Comparison of ENCODE assay signal across 8 mouse cellular contexts in genomic region chr11:19016481-19017220, GRCm38 (mm10). TPM values are rescaled to one million over a fixed set of nuclear protein-coding genes. Genes with fewer than 3 reads are reported as not detected.
A peak's percentile ranks its signal among the peaks of the same experiment; 100 is the strongest.
DNase-seq lines count a peak whose midpoint lies in the region; ATAC-seq and TF ChIP-seq lines count a peak whose summit lies in the region.

No protein-coding gene starts in this region.

- H3K27me3 ChIP-seq in kidney, embryonic 15.5 days, result 0 out of 2 replicates have a peak, but pooled peaks cover 10% of the 10 kb centered on the region
- H3K27me3 ChIP-seq in embryonic facial prominence, embryonic 14.5 days (replicated peaks; ENCODE audit: control insufficient read depth, insufficient read depth, low read length), result peaks cover 11% of the 10 kb centered on the region; the same call in 1 of the 2 replicates
- no peaks in the 10 kb centered on the region for H3K27me3 ChIP-seq in hindbrain, postnatal 0 days (ENCODE audit: insufficient read depth, low read length)
- peaks cover 3% of the 10 kb centered on the region; the same call in 1 of the 2 replicates for H3K27me3 ChIP-seq in midbrain, postnatal 0 days (ENCODE audit: insufficient read depth, low read length)

- no peaks in the 10 kb centered on the region for H3K9me3 ChIP-seq in kidney, embryonic 15.5 days (replicated peaks)
- H3K9me3 ChIP-seq in embryonic facial prominence, embryonic 14.5 days (ENCODE audit: control insufficient read depth, low read length), result no peaks in the 10 kb centered on the region
- no peaks in the 10 kb centered on the region for H3K9me3 ChIP-seq in hindbrain, postnatal 0 days (ENCODE audit: low read length)
- no peaks in the 10 kb centered on the region for H3K9me3 ChIP-seq in midbrain, postnatal 0 days (ENCODE audit: low read length)

- H3K4me2 ChIP-seq in kidney, embryonic 15.5 days, result peak overlapping the region; percentile 76
- H3K4me2 ChIP-seq in embryonic facial prominence, embryonic 14.5 days (ENCODE audit: low read depth, low read length), result peak overlapping the region; percentile 90
- H3K4me2 ChIP-seq in hindbrain, postnatal 0 days (ENCODE audit: low read depth, low read length), result peak overlapping the region; percentile 78
- peak overlapping the region; percentile 98 for H3K4me2 ChIP-seq in midbrain, postnatal 0 days (ENCODE audit: low read depth, low read length, poor library complexity, severe bottlenecking)

- peak overlapping the region; percentile 89 for H3K27ac ChIP-seq in kidney, embryonic 15.5 days
- H3K27ac ChIP-seq in embryonic facial prominence, embryonic 14.5 days (replicated peaks; ENCODE audit: low read depth, low read length), result peak overlapping the region; percentile 99
- peak overlapping the region; percentile 99 for H3K27ac ChIP-seq in hindbrain, postnatal 0 days
- H3K27ac ChIP-seq in midbrain, postnatal 0 days (ENCODE audit: low read depth, low read length), result peak overlapping the region; percentile 63

- H3K36me3 ChIP-seq in kidney, embryonic 15.5 days, result no peaks in the 10 kb centered on the region
- peaks cover 15% of the 10 kb centered on the region for H3K36me3 ChIP-seq in embryonic facial prominence, embryonic 14.5 days (ENCODE audit: control insufficient read depth, insufficient read depth, low read length)
- H3K36me3 ChIP-seq in hindbrain, postnatal 0 days (ENCODE audit: insufficient read depth, low read length), result no peaks in the 10 kb centered on the region; the same call in 1 of the 2 replicates
- H3K36me3 ChIP-seq in midbrain, postnatal 0 days (ENCODE audit: insufficient read depth, low read length), result no peaks in the 10 kb centered on the region

- H3K4me3 ChIP-seq in kidney, embryonic 15.5 days (replicated peaks), result peak overlapping the region; percentile 59
- H3K4me3 ChIP-seq in embryonic facial prominence, embryonic 14.5 days (ENCODE audit: low read depth, low read length), result peak overlapping the region; percentile 73
- H3K4me3 ChIP-seq in hindbrain, postnatal 0 days (ENCODE audit: low read length), result peak overlapping the region; percentile 72
- H3K4me3 ChIP-seq in midbrain, postnatal 0 days (ENCODE audit: low read depth, low read length), result peak overlapping the region; percentile 68

- TF ChIP-seq CTCF in hindbrain, postnatal 0 days (IDR thresholded peaks at IDR 0.05; ENCODE audit: low read depth), result no peak
- no peak for TF ChIP-seq CTCF in midbrain, postnatal 0 days (IDR thresholded peaks at IDR 0.05)

- no peak for ATAC-seq in kidney, embryonic 15.5 days (replicated peaks; ENCODE audit: low FRiP score)
- ATAC-seq in embryonic facial prominence, embryonic 14.5 days (ENCODE audit: low read depth), result no peak
- ATAC-seq in hindbrain, postnatal 0 days, result no peak
- no peak for ATAC-seq in midbrain, postnatal 0 days (ENCODE audit: low FRiP score)
- ATAC-seq in frontal cortex, adult (ENCODE audit: low TSS enrichment), result no peak

- H3K4me1 ChIP-seq in kidney, embryonic 15.5 days, result peaks cover 32% of the 10 kb centered on the region
- peaks cover 12% of the 10 kb centered on the region; the same call in 1 of the 2 replicates for H3K4me1 ChIP-seq in embryonic facial prominence, embryonic 14.5 days (ENCODE audit: control insufficient read depth, insufficient read depth, low read length)
- no peaks in the 10 kb centered on the region; the same call in 1 of the 2 replicates for H3K4me1 ChIP-seq in hindbrain, postnatal 0 days (ENCODE audit: insufficient read depth, low read length)
- no peaks in the 10 kb centered on the region for H3K4me1 ChIP-seq in midbrain, postnatal 0 days (ENCODE audit: insufficient read depth, low read length)

- whole genome bisulfite sequencing in kidney, embryonic 15.5 days, result under 1% methylated on average over 10 of the region's 10 CpGs
- 4% methylated on average over 10 of the region's 10 CpGs for WGBS in embryonic facial prominence, embryonic 14.5 days
- 4% methylated on average over 10 of the region's 10 CpGs for WGBS in hindbrain, postnatal 0 days
- 11% methylated on average over 10 of the region's 10 CpGs for WGBS in midbrain, postnatal 0 days

- peak overlapping the region; percentile 73 for H3K9ac ChIP-seq in kidney, embryonic 15.5 days
- H3K9ac ChIP-seq in embryonic facial prominence, embryonic 14.5 days (ENCODE audit: low read depth, low read length), result peak overlapping the region; percentile 98
- H3K9ac ChIP-seq in hindbrain, postnatal 0 days (replicated peaks; ENCODE audit: low read length), result peak overlapping the region; percentile 97
- peak overlapping the region; percentile 57 for H3K9ac ChIP-seq in midbrain, postnatal 0 days (replicated peaks; ENCODE audit: low read length, poor library complexity, severe bottlenecking)

- no peak for DNase-seq in kidney, adult 18-20 months
- DNase-seq in embryonic facial prominence, embryonic 14.5 days (ENCODE audit: low spot score), result no peak
- peak; percentile 49 for DNase-seq in hindbrain, postnatal 0 days (ENCODE audit: low spot score)
- DNase-seq in midbrain, postnatal 0 days (ENCODE audit: low spot score), result no peak
- no peak for DNase-seq in ovary, postnatal 10 days (ENCODE audit: low spot score)
- no peak for DNase-seq in frontal cortex, postnatal 25 days (ENCODE audit: low spot score in 2 of 2)

RNA-seq across cellular contexts. Expression of gene Meis1, which starts 2.1 kb away (rescaled TPM):
- polyA plus RNA-seq in kidney, embryonic 15.5 days (2015; fragmentation: Nextera tagmentation; extraction: Ambion mirVana), result 118 and 130 TPM in 2 replicates
- polyA plus RNA-seq in embryonic facial prominence, embryonic 14.5 days (2014; fragmentation: Nextera tagmentation; extraction: Ambion mirVana), result 46.3 and 51.5 TPM in 2 replicates
- total RNA-seq in hindbrain, postnatal 0 days (2014; rRNA removed), result 89.3 and 99.4 TPM in 2 replicates
- polyA plus RNA-seq in hindbrain, postnatal 0 days (2015; fragmentation: Nextera tagmentation; extraction: Ambion mirVana), result 112 and 114 TPM in 2 replicates
- 28.6 and 40.1 TPM in 2 replicates for total RNA-seq in midbrain, postnatal 0 days (2014; rRNA removed)
- polyA plus RNA-seq in midbrain, postnatal 0 days (2015; fragmentation: Nextera tagmentation; extraction: Ambion mirVana), result 16.1 and 18.8 TPM in 2 replicates
